Mouse (Mus musculus) stomach, postnatal 0 days (tissue): ENCODE measurements around the gene Sulf2.

ENCODE experiments used
- CTCF ChIP-seq: IDR thresholded peaks from 2 replicates; pipeline ENCODE4 v1.5.1; 2016; ENCODE audit warnings: antibody characterized with exemption, low read depth, mild to moderate bottlenecking, moderate library complexity
- EP300 ChIP-seq: optimal IDR thresholded peaks from 2 replicates; pipeline ENCODE3; 2016; ENCODE audit warnings: antibody characterized with exemption

DNA sequence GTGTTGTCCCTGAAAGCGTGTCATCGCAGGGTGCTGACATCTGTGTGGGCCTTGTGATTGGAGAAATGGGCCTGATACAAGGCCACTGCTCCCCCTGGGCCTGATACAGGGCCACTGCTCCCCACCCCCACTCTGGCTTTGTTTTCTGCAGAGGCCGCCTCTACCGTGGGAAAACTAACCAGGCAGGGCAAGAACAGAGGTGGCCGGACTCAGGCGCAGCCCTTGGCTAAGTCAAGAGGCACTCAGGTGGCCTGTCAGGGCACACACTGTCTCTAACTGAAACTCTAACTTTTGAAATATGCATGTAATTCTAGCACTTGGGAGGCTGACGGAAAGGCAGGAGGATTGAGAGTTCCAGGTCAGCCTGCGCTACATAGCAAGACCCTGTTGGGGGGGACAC lies 10.4 kb downstream of the Sulf2 start:
- TF ChIP-seq CTCF (no peak), EP300 (no peak)
